Mouse (Mus musculus) kidney, adult 11 months (tissue): ENCODE data around the gene Serf2.
"Not testable (repeated sequence)": the region's sequence is repeated elsewhere in the genome, so short reads cannot be mapped to it uniquely, and the experiment has no call there.

Source experiments
- DNase-seq: peaks from one replicate; pipeline ENCODE4 v3.0.0; 2022

The Serf2 gene

DNA sequence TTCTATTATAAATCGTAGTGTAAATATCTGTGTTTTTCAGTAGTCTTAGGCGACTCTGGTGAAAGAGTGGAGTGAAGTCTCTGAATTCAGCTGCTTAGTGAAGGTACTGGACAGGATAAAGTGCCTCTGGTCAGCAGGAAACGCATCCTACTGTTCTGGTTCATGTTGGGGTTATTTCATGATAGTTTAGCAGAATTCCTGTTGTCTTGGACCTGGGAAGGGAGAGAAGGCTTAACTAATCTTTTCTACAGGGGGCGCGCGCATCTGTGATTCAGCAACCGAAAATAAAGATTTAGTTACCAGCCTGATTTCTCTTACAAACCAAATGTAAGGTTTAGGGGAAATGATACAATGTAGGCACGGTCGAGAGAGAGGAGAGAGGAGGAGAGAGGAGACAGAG, 859 bp upstream of the Serf2 start:
- DNase-seq, result peak; percentile 48

DNA sequence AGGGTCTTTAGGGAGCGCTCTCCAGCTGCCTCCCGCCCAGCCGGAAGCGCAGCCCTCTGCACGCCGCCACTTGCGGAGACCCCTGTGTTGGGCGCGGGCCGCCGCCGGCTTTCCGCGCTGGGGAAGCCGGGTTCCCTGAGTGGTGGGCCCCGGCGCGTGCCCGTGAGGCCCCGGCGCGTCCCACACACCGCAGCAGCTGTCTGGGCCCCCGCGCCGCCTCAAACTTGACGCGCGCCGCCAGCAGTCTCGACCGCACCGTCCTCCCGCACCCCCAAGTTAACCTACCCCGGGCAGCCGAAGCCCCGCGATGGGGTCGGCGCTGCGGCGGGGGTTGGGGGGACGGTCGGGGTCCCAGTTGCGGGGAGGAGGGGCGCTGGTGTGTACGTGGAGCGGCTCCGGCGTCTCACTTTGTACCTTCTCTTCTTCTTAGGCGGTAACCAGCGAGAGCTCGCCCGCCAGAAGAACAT, 583 bp downstream of the Serf2 start:
- no peak for DNase-seq

GRCm38 (mm10) chr2:121450093-121450492, 1.1 kb downstream of the Serf2 start:
- DNase-seq, result no peak

GRCm38 (mm10) chr2:121452361-121452760, 3.4 kb downstream of the Serf2 start:
- DNase-seq, result no peak

DNA sequence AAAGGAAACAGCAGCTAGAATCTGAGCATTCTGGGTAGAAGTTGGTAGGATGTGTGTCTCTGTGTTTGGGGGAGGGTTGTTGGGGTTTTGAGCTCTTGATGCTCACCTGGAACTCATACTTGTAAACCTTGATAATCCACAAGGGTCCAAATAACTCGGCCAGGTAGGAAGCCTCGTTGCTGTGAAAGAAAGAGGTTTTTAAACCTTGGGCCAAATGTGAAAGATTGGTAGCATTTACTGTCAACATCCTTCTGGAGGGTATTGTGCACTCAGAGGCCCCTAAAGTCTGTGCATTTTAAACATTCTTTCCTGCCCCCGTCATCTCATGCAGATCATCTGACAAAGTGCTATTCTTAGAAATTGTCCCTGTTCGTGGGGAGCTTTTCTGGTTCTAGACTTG, 4.0 kb downstream of the Serf2 start, which contains the start of gene Hypk:
Hypk (plus strand) TSS at position 301 of the 400 bp plus-strand sequence.
- DNase-seq, result no peak

GRCm38 (mm10) chr2:121453917-121454316, 4.9 kb downstream of the Serf2 start:
- DNase-seq, result no peak

GRCm38 (mm10) chr2:121455534-121455933, 6.5 kb downstream of the Serf2 start:
- DNase-seq, result no peak

DNA sequence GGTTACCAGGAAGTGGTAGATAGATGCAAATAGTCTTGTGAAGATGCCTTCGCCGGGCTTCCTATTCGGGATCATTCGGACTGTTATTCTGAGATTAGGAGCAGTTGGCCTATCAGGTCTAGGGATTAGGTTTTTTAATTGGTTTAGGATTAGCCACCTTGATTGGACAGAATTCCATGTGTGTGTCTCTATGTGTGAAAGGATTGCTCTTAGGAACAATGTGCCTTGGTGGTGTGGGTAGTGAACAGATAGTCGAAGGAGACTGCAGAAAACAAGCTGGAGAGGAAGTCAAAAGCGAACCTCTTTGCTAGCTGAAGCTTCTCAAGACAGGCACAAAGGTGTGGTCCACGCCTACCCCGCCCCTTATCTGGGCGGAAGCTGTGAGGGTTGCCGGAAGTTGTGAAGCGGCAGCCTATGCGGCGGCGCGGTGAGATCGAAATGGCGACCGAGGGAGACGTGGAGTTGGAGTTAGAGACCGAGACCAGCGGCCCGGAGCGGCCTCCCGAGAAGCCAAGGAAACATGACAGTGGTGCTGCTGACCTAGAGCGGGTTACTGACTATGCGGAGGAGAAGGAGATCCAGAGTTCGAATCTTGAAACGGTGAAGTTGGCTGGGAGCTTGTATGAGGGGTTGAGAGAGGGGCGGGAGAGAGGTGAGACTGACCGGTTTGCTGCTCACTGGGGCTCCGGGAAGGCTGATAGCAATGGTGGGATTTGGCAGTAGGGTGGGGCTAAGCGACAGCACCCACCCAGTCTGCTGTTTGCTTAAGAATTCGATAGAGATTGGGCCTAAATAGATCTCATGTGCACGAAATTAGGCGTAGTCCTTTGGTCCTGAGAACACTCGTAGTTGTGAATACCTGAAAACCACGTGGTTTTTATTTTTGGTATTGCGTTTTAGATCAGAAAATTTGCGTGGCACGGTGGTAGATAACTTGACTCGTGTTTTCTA, 8.0 kb downstream of the Serf2 start, which contains the start of gene Serinc4:
Serinc4 (minus strand) TSS at position 90 of the 951 bp plus-strand sequence.
- DNase-seq, result peak; percentile 86

DNA sequence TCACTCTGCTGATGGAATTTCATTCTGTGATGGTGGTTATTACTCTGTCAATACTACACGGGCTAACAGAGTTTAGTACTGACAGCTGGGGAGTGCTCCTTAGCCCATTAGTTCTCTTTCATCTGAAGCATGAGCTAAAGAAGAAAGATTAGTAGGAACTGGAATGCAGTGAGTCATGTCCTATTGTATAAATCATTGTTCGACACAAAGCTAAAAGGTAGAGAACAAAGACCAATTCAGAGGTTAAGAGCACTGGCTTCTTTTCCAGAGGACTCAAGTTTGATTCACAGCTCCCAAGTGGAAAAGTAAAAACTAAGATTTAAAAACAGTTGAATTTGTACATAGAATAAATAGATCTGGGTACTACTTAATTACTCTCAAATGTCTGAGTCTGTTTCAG, 11.1 kb downstream of the Serf2 start:
- DNase-seq, result no peak

GRCm38 (mm10) chr2:121468982-121469381, 20.0 kb downstream of the Serf2 start:
- not testable (repeated sequence) for DNase-seq

DNA sequence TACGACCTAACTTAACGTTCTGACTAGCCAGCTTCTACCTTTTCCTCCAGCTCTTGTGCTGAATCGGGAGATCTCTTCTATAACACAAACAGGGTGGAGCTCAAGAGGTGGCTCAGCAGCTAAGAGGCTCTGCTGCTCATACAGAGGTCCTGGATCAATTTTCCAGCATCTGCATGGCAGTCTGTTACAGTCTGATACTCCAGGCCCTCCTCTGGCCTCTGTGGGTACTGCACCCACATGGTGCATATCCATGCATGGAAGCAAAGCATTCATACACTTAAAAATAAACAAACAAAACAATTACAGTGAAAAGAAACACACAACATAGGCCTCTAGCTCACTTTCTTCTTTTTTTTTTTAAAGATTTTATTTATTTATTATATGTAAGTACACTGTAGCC, 23.8 kb downstream of the Serf2 start:
- DNase-seq, result not testable (repeated sequence)

- DNase-seq, result peak; percentile 81
Measured at GRCm38 (mm10) chr2:121473301-121474179, 24.5 kb downstream of the Serf2 start, which contains the start of gene Mfap1b. TSS of gene Mfap1b (minus strand) at chr2:121474067.

GRCm38 (mm10) chr2:121474180-121474535, 25.2 kb downstream of the Serf2 start:
- DNase-seq, result no peak

- not testable (repeated sequence) for DNase-seq
Measured at GRCm38 (mm10) chr2:121475306-121475705, 26.3 kb downstream of the Serf2 start.

DNA sequence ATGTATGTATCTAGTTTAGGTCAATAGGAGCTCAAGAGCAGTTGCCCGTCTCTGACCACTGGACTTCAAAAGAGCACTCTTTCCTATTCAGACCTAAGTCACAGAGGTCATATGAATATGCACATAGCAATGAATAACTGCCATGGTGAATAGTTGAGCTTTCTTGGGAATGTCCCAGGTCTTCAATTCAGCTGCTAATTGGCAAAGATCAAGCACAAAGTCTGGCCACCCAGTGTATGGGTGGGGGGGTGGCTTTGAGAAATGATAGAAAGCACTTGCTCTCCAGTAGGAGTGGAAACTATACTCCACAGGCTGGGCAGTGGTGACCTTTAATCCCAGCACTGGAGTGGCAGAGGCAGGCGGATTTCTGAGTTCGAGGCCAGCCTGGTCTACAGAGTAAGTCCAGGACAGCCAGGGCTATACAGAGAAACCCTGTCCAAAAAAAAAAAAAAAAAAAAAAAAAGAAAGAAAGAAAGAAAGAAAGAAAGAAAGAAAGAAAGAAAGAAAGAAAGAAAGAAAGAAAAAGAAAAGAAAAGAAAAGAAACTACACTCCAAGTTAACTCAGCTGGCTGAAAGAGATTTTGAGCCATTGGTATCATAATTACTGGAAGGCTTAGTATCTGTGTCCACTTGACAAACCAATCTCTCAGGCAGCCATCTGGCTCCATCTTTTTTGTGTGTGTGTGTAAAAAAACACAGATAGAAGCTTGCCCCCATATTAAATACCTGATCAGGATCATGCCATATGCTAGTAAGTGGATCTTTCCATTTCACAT, 28.7 kb downstream of the Serf2 start:
- DNase-seq, result no peak

- DNase-seq, result no peak
Measured at GRCm38 (mm10) chr2:121480498-121480897, 31.5 kb downstream of the Serf2 start.

DNA sequence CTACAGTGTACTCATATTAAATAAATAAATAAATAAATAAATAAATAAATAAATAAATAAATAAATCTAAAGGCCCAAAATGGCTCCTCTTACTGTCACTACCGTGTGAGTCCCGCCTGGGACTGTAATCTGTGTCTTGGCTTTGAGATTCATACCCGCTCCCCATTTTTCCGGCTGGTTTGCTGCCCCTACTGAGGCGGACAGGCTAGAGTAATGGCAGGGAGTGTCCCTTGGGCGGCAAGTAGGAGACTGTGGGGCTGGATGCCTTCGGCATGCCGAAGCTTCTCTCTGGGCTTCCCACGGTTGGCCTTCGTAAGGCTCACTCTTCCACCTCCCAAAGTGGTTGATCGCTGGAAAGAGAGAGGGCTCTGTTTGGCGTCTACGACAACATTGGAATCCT, 31.9 kb downstream of the Serf2 start:
- DNase-seq, result not testable (repeated sequence)

- DNase-seq, result no peak
Measured at GRCm38 (mm10) chr2:121483576-121483975, 34.6 kb downstream of the Serf2 start.

DNA sequence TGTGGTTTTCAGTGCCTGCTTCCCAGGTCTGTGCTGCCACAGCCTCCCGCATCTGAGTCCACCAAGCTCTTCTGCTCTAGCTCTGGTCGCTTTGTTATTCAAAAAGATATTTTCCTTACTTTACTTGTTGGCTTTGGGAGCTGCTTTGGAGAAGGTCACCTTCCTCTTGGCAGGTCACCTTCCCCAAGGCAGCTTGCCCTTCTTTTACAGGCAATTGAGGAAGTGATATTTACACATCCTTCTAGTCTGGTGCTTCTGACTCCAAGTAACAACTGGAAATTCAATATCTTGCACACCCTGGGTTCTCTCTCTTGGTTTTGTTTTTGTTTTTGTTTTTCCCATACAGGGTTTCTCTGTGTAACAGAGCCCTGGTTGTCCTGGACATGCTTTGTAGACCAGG, 35.4 kb downstream of the Serf2 start:
- not testable (repeated sequence) for DNase-seq

- DNase-seq, result not testable (repeated sequence)
Measured at GRCm38 (mm10) chr2:121501550-121501949, 52.6 kb downstream of the Serf2 start.

DNA sequence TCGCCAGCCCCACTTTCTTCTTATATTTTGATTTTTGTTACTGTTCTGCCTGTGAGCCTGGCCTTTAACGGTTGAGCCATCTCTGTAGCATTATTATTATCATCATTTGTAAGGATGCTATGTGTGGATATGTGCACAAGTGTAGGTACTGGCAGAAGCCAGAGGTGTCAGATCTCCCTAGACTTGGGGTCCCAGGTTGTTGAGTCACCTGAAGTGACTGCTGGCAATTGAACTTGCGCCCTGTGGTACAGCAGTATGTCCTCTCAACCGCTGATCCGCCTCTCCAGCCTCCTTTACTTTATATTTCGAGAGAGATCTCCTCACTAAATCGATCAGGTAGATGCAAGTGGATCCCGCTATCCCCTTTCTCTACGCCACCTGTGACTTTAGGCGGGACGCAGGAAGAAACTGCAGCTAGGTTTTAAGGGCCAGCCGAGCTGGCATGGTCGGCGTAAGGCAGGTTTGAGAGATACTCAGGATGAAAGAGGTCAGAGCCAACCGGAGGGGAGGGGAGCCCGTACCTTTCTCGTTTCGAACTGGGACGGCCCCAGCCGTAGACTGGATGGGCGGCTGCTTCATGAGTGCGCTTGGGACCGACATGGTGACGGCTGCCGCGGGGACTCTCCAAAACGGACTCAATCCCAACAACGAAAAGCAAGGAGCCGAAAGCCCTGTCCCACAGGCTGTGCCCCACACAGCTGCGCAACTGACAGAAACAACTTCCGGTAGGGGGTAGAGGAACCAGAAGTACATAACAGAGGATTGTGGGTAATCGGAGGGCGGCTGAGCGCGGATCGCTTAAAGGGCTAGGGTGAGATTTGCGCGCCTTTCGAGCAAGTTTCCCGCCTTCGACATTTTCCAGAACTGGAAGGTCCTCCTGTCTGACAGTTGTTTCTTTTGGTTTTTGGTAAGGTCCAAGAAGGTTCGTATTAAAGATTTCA, 57.2 kb downstream of the Serf2 start, which contains the start of the genes Mfap1a and Wdr76:
Mfap1a (minus strand) TSS at position 724 of the 941 bp plus-strand sequence.
Wdr76 (plus strand) TSS at position 782 of the 941 bp plus-strand sequence.
- DNase-seq, result peak; percentile 85
